Mouse (Mus musculus): ENCODE measurements at regions not wholly inside any gene's neighbourhood (a gene's known extent, or its start where the extent isn't known, plus 50 kb on each side); places are given as distances from the start of the nearest gene placed in this dataset.

DNA sequence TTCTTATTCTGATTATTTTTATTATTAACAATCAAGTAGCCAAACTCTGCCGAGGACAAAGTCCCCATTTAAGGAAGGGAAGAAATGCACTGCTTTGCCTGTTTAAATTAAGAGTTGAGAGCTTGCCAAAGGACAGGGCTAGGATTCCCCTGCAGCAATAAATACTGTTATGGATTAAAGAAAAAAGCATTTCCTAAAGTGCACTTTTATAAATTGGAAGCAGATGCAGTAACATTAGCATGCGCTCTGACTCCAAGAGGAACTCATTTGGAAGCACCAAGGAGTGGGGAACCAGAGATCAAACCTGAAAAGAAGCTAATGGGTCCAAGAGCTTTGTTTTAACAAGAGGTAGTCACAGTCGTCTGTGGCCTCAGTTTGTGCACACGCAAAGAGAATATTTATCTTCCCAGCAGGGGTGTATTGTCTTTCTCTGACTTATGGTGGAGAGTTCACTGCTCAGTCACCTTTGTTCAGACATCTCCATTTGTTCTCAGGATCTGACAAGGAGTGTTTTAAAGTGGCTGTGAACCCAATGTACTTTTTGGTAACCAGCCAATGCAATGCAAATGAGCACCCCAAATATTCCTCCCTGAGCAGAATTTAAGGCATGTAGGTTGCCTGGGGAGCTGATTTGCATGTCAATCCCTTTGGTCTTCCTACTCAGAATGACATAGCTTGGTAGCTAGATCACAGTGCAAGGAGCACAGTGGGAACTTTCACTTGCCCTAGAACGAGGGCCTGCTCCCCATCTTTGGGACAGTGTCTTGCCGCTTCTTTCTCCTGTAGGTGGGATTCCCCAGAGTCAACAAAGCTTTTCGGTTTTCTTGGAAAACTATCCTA lies 119.1 kb upstream of the Nbea start:
- DNase-seq (ENCODE audit: low read depth, low spot score) = peak; percentile 21

DNA sequence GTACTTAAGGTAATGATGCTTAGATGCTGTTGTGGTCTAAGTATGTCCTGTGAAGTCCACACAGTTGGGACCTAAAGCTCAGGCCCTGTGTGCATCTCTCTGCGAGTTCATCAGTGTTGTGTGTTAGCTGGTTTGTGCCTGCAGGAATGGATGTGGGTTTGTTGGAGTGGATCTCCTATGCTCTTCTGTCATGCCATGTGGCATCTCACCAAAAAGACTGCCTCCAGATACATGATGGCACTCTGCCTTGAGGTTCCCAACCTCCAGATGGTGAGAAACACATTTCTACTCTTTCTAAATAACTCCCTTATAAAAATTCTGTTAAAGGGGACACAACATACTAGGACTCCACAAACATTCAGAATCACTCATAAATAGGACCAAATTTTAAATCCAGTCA lies 117.3 kb upstream of the Nbea start:
- no peak for DNase-seq (ENCODE audit: low read depth, low spot score)

DNA sequence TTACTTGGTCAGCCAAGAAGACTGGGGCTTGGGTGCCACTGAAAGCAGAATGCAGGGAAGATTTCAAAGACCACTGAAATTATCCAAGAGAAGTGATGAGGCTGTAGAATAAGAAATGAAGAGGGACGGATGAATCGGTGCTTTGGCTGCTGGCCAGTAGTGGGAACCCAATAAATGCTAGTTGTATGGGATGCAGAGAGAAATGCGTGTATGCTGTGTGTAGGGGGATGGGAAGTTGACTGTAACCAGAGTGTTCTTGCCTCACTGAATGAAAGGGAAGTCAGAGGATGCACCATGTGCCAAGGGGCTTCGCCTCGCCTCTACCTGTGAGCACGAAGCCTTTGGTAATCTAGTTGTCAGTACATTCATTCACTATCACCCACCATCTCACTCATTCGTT lies 112.1 kb upstream of the Nbea start:
- DNase-seq (ENCODE audit: low read depth, low spot score) = no peak

DNA sequence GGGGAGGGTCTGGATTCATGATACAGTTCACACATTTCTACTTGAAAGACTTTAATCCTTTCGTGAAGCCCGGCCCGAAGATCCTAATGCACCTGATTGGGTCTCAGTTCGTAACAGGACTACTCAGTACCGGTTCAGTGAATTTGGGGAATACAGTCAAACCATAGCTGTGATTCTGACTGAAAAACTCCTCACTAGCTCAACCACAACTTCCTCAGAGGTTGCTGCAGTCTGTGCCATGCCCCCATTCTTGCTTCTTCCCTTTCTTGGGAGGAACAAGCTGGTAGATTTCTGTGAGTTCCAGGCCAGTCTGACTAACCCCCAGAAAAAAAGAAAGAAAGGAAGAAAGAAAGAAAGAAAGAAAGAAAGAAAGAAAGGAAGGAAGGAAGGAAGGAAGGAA lies 98.0 kb upstream of the Nbea start:
- DNase-seq (ENCODE audit: low read depth, low spot score) = no peak

DNA sequence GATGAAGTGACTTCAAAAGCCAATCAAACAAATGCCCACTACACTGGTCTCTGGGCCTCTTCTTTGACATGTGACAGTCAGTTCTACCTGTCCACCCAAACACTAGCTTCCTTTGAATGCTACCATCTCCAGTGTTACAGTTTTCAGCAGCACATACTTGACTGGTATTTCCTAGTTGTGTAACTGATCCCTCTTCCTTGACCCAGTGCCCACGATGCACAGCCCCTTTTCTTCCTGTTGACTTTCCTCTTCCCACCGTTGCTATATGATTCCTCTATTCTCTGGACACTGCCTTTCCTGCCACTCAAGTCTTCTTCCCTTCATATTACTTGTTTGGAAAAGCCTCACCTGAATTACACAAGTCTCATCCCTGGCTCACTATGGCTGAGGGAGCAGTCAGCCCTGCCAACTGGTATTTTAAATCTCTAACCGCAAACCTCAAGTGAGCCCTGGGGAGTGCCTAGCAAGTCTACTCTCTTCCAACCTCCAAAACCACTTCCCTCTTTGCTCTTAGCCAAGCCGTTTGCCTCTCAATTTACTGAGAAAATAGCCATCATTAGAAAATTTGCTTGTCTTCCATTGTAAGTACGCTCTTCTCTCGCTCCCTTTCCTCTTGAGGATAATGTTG lies 96.9 kb upstream of the Nbea start:
- no peak for DNase-seq (ENCODE audit: low read depth, low spot score)

DNA sequence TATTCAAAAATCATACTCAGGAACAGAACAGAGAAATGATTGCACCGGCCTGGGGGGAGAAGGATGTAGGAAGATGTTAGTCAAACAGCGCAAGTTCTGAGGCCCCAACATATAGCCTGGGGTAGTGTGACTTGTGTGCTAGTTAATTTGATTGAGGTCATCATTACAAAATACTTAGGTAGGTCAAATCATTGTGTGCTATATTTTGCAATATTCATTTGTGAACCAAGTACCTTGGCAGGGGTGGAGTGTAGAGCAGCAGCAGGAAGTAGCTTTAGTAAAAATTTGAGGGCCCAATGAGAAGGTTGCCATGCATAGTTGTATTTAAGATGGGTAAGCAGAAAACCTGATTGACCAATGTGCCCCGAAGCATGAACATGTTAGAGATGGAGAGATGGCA lies 89.1 kb upstream of the Nbea start:
- DNase-seq (ENCODE audit: low read depth, low spot score) = no peak

DNA sequence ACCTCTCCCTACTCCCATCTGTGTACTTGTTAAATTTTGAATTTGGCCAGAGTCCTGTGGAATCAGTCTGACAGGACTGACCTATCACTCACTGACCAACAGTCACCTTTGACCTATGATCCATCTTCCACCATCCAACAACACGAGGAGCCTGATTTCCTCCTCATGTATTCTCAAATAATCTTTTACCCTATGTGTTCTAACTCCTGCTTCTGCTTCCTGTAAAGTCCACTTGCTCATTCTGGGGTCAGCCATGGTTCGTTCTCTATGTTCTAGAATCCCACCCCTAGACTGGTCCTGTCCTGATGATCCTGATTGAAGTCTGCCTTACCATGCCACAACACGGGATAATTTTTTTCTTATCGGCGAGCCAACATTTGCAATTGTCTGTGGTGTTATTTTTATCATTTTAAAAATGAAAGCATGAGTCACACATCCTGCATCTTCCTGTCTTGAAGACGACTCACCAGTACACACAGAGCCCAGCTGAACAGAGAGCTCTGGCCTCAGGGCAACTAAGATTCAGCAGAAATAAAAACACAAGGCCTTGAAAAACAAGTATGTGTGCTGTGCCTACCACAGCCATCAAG lies 86.8 kb upstream of the Nbea start:
- no peak for DNase-seq (ENCODE audit: low read depth, low spot score)

DNA sequence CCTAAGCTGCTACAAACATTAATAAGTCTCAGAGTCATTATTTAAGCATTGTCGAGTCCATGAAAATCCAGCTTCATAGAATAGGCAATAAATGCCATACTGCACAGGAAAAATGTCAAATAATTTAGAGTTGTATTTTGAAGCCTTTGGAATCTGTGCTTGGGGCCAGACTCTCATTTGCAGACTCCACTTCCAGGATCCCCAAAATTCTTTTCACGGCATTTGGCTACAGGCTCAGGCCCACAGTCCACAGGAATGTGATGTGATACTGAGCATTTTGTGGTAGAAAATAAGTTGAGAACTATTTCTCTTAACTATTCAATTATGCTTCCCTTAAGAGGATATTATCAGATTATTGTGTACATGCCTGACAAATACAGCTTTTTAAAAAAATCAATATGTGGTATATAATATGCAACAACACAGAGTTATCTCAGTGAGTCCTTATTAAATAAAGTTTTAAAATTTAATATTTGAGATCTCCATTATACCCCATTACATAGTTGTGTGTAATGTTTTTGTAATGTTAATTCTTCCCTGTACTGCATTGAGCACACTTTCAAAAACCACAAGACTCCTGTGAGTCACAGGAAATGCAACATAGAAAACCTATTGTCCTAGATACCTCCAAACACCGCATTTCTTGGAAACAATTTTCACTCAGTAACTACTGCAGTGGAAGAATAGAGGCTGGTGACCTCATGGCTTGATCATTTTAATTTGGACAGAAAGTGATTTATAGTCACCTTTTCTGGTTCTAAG lies 78.5 kb upstream of the Nbea start:
- DNase-seq (ENCODE audit: low read depth, low spot score) = no peak

DNA sequence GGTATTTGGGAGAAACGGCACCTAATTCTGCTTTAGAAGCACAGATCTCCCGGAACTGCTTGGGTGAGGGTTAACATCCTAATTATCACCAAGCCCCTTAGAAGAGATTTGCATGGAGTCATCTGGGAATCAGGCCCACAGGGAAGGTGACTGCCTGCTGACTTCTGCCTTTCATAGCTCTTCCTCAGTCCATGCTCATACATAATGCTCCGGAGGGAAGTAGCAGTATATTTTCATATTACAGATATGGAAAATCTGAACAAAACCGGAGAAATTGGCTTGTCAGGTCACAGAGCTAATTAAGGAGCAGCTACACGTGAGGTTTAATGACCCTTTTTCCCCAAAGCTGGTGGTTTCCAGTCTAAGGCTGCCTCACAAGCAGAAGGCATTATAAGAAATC lies 72.8 kb upstream of the Nbea start:
- no peak for DNase-seq (ENCODE audit: low read depth, low spot score)

DNA sequence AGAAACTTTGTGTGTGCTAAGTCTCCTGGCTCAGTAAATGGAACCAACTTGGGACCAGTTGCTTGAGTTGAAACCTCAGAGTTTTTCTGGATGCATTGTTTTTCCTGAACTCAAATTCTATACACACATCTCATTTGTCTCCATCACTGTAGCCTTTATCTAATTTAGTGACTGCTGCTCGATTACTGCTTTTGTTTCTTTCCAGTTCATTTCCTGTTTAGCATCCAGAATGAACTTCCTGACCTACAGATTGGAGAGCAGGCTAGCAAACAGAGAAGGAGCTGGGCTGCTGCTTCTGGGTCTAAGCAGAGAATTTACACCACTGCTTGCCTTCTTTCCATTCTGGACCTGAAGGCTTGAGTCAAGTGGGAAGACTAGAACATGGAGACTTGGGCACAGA lies 60.9 kb upstream of the Nbea start:
- DNase-seq (ENCODE audit: low read depth, low spot score) = no peak

DNA sequence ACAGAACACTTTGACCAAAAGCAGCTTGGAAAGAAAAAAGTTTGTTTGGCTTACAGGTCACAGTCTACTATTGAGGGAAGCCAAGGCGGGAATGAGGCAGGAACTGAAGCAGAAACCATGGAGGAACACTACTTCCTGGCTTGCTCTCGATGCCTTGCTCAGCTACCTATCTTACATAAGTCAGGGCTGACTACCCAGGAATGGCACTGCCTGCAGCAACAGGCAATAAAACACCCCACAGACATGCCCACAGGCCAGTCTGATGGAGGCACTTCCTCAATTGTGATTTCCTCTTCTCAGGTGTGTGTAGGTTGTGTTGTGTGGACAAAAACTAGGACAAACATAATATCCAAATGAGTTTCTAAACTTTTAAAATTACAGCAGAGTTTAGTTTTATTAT lies 54.7 kb upstream of the Nbea start:
- DNase-seq (ENCODE audit: low read depth, low spot score) = no peak

DNA sequence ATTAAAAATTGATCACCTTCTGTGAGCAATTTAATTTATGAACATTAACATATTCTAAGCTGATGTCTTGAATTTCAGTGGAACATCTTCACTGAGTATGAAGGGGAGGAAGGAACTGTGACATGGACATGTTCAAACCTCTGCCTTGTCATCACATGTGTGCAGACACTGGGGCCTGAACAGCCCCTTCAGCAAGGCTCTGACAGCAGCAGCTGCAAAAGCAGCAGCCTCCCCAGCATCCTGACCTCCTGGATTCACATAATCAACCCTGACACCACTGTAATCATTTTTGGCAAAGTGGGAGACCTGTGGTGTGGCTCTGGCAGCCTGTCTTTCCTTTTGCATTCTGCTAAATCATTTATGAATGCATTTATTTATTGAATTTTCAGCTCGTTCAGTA lies 52.7 kb upstream of the Nbea start:
- no peak for DNase-seq (ENCODE audit: low read depth, low spot score)
